Mouse (Mus musculus): Measurements from ENCODE around the gene Actb. TPM values are rescaled to one million over a fixed set of nuclear protein-coding genes. Genes with fewer than 3 reads are reported as not detected.
"Not testable (repeated sequence)": the region's sequence is repeated elsewhere in the genome, so short reads cannot be mapped to it uniquely, and the experiment has no call there.

Gene Actb
- total RNA-seq, 2 experiments from 2014 or later: 3,553 to 3,743 TPM

GRCm38 (mm10) chr5:142903470-142904207, 2.9 kb downstream of the Actb start:
- no peak for DNase-seq (ENCODE audit: extremely low spot score in 1 of 2, low spot score in 1 of 2)

- DNase-seq (ENCODE audit: extremely low spot score in 1 of 2, low spot score in 1 of 2): no peak
Observed at GRCm38 (mm10) chr5:142902506-142903314, 3.8 kb downstream of the Actb start.

- DNase-seq (ENCODE audit: extremely low spot score in 1 of 2, low spot score in 1 of 2): no peak
Observed at GRCm38 (mm10) chr5:142901846-142902505, 4.6 kb downstream of the Actb start.

- DNase-seq (ENCODE audit: extremely low spot score in 1 of 2, low spot score in 1 of 2): no peak
Observed at GRCm38 (mm10) chr5:142901355-142901802, 5.2 kb downstream of the Actb start.

- DNase-seq (ENCODE audit: extremely low spot score in 1 of 2, low spot score in 1 of 2): no peak
Observed at GRCm38 (mm10) chr5:142900651-142901050, 5.9 kb downstream of the Actb start.

- DNase-seq (ENCODE audit: extremely low spot score in 1 of 2, low spot score in 1 of 2): no peak
Observed at GRCm38 (mm10) chr5:142899932-142900533, 6.5 kb downstream of the Actb start.

- DNase-seq (ENCODE audit: extremely low spot score in 1 of 2, low spot score in 1 of 2): peak; percentile 30 to 50
Observed at GRCm38 (mm10) chr5:142899057-142899601, 7.4 kb downstream of the Actb start.

- DNase-seq (ENCODE audit: extremely low spot score in 1 of 2, low spot score in 1 of 2): no peak
Observed at GRCm38 (mm10) chr5:142898316-142898715, 8.2 kb downstream of the Actb start.

- no peak for DNase-seq (ENCODE audit: extremely low spot score in 1 of 2, low spot score in 1 of 2)
Observed at GRCm38 (mm10) chr5:142897568-142898248, 8.8 kb downstream of the Actb start.

GRCm38 (mm10) chr5:142896713-142897112, 9.8 kb downstream of the Actb start:
- DNase-seq (ENCODE audit: extremely low spot score in 1 of 2, low spot score in 1 of 2): no peak

GRCm38 (mm10) chr5:142896192-142896591, 10.4 kb downstream of the Actb start:
- DNase-seq (ENCODE audit: extremely low spot score in 1 of 2, low spot score in 1 of 2): no peak

GRCm38 (mm10) chr5:142894918-142895613, 11.5 kb downstream of the Actb start, which contains the start of gene Fbxl18:
Fbxl18 (minus strand) TSS chr5:142895421.
- peak; percentile 75 to 82 for DNase-seq (ENCODE audit: extremely low spot score in 1 of 2, low spot score in 1 of 2)

- DNase-seq (ENCODE audit: extremely low spot score in 1 of 2, low spot score in 1 of 2): no peak
Observed at GRCm38 (mm10) chr5:142891396-142891795, 15.2 kb downstream of the Actb start.

- DNase-seq (ENCODE audit: extremely low spot score in 1 of 2, low spot score in 1 of 2): not testable (repeated sequence)
Observed at GRCm38 (mm10) chr5:142887533-142887932, 19.0 kb downstream of the Actb start.

- DNase-seq (ENCODE audit: extremely low spot score in 1 of 2, low spot score in 1 of 2): no peak
Observed at GRCm38 (mm10) chr5:142886761-142887160, 19.8 kb downstream of the Actb start.

GRCm38 (mm10) chr5:142886181-142886580, 20.4 kb downstream of the Actb start:
- DNase-seq (ENCODE audit: extremely low spot score in 1 of 2, low spot score in 1 of 2): no peak

- DNase-seq (ENCODE audit: extremely low spot score in 1 of 2, low spot score in 1 of 2): no peak
Observed at GRCm38 (mm10) chr5:142882471-142882870, 24.1 kb downstream of the Actb start.

- DNase-seq (ENCODE audit: extremely low spot score in 1 of 2, low spot score in 1 of 2): no peak
Observed at GRCm38 (mm10) chr5:142881936-142882335, 24.6 kb downstream of the Actb start.
